Mouse (Mus musculus) intestine, embryonic 14.5 days (tissue): ENCODE measurements at regions not wholly inside any gene's neighbourhood (a gene's known extent, or its start where the extent isn't known, plus 50 kb on each side); places are given as distances from the start of the nearest gene placed in this dataset.

Experiments used
- ATAC-seq: fragments of 200-750 bp; cut with Nextera tagmentation; replicated peaks from 2 replicates; pipeline ENCODE4 v1.8.0; 2017; ENCODE audit warnings: low read depth, moderate number of reproducible peaks, moderate TSS enrichment, moderate library complexity; ENCODE audit not compliant: low FRiP score, low TSS enrichment
- DNase-seq: peaks from one replicate; pipeline ENCODE4 v3.0.0-alpha.2; 2018; ENCODE audit warnings: low spot score
- H3K27ac ChIP-seq: fragments of 300-500 bp; sonication (generic); 2 replicates; pipeline ENCODE4 v1.5.1; 2014; ENCODE audit warnings: low read depth, mild to moderate bottlenecking, control low read depth
- H3K27me3 ChIP-seq: fragments of 300-500 bp; sonication (generic); replicated peaks from 2 replicates; pipeline ENCODE4 v1.6.1; 2014; ENCODE audit warnings: low read length, control low read depth; ENCODE audit not compliant: control insufficient read depth, insufficient read depth
- H3K36me3 ChIP-seq: fragments of 300-500 bp; sonication (generic); 2 replicates; pipeline ENCODE4 v1.6.1; 2014; ENCODE audit warnings: low read length, control low read depth; ENCODE audit not compliant: control insufficient read depth, insufficient read depth
- H3K4me1 ChIP-seq: fragments of 300-500 bp; sonication (generic); replicated peaks from 2 replicates; pipeline ENCODE4 v1.6.1; 2014; ENCODE audit warnings: low read length, control low read depth, mixed read lengths; ENCODE audit not compliant: control insufficient read depth, insufficient read depth
- H3K4me2 ChIP-seq: fragments of 300-500 bp; sonication (generic); 2 replicates; pipeline ENCODE4 v1.6.1; 2014; ENCODE audit warnings: low read length
- H3K4me3 ChIP-seq: fragments of 300-500 bp; sonication (generic); 2 replicates; pipeline ENCODE4 v1.5.1; 2014; ENCODE audit warnings: low read depth, low read length, control low read depth, mixed read lengths
- H3K9ac ChIP-seq: fragments of 300-500 bp; sonication (generic); 2 replicates; pipeline ENCODE4 v1.6.1; 2014; ENCODE audit warnings: mild to moderate bottlenecking, low read length
- H3K9me3 ChIP-seq: fragments of 300-500 bp; sonication (generic); 2 replicates; pipeline ENCODE4 v1.6.1; 2016; ENCODE audit warnings: low read length, control low read depth; ENCODE audit not compliant: control insufficient read depth
- WGBS: fragments of 180-500 bp; shearing (Covaris S2); extraction: QIAGEN DNeasy Blood & Tissue Kit; methylation state at CpG from one replicate; pipeline ENCODE4 v1.1.7; 2014; 5-methylcytosine and 5-hydroxymethylcytosine counted together

GRCm38 (mm10) chr4:81962586-81962985 lies 520.0 kb upstream of the Mpdz start:
- H3K27ac ChIP-seq, result no peak overlapping the region
- DNase-seq, result no peak
- H3K36me3 ChIP-seq, result no peaks in the 10 kb centered on the region
- H3K9ac ChIP-seq, result no peak overlapping the region
- 47% methylated on average over 5 of the region's 5 CpGs for WGBS
- H3K4me1 ChIP-seq, result 0 out of 2 replicates have a peak, but pooled peaks cover 2% of the 10 kb centered on the region
- H3K9me3 ChIP-seq, result no peaks in the 10 kb centered on the region
- ATAC-seq, result no peak
- H3K4me3 ChIP-seq, result no peak overlapping the region
- H3K4me2 ChIP-seq, result peak overlapping the region; percentile 2; the same call in 1 of the 2 replicates
- no peaks in the 10 kb centered on the region for H3K27me3 ChIP-seq

- H3K27ac ChIP-seq, result no peak overlapping the region
- H3K9ac ChIP-seq, result no peak overlapping the region
- H3K27me3 ChIP-seq, result no peaks in the 10 kb centered on the region
- 81% methylated on average over 16 of the region's 16 CpGs for WGBS
- no peak overlapping the region for H3K4me3 ChIP-seq
- ATAC-seq (no peak), DNase-seq (no peak)
- no peak overlapping the region for H3K4me2 ChIP-seq
- no peaks in the 10 kb centered on the region for H3K9me3 ChIP-seq
- 0 out of 2 replicates have a peak, but pooled peaks cover 5% of the 10 kb centered on the region for H3K4me1 ChIP-seq
- H3K36me3 ChIP-seq, result no peaks in the 10 kb centered on the region
These were observed 518.2 kb upstream of the Mpdz start for GRCm38 (mm10) chr4:81960552-81961534.

GRCm38 (mm10) chr4:81956926-81957694 lies 514.5 kb upstream of the Mpdz start:
- H3K9me3 ChIP-seq, result no peaks in the 10 kb centered on the region
- WGBS, result 33% methylated on average over 6 of the region's 6 CpGs
- DNase-seq (no peak), ATAC-seq (no peak)
- 0 out of 2 replicates have a peak overlapping the region, but pooled peaks have one; percentile 38 for H3K27ac ChIP-seq
- no peaks in the 10 kb centered on the region for H3K36me3 ChIP-seq
- no peak overlapping the region for H3K4me3 ChIP-seq
- H3K27me3 ChIP-seq, result no peaks in the 10 kb centered on the region
- 0 out of 2 replicates have a peak, but pooled peaks cover 5% of the 10 kb centered on the region for H3K4me1 ChIP-seq
- H3K9ac ChIP-seq, result no peak overlapping the region
- no peak overlapping the region for H3K4me2 ChIP-seq

- no peak for DNase-seq
- WGBS, result 37% methylated on average over 4 of the region's 4 CpGs
- Histone ChIP-seq H3K27ac (no peak overlapping the region), H3K4me3 (no peak overlapping the region), H3K9me3 (no peaks in the 10 kb centered on the region), H3K9ac (no peak overlapping the region), H3K4me2 (no peak overlapping the region), H3K4me1 (0 out of 2 replicates have a peak, but pooled peaks cover 5% of the 10 kb centered on the region), H3K27me3 (no peaks in the 10 kb centered on the region), H3K36me3 (no peaks in the 10 kb centered on the region)
- ATAC-seq, result no peak
These were observed 510.4 kb upstream of the Mpdz start for GRCm38 (mm10) chr4:81953023-81953422.

- H3K4me3 ChIP-seq, result no peak overlapping the region
- H3K27ac ChIP-seq, result no peak overlapping the region
- no peak overlapping the region for H3K9ac ChIP-seq
- no peaks in the 10 kb centered on the region for H3K36me3 ChIP-seq
- no peaks in the 10 kb centered on the region for H3K9me3 ChIP-seq
- H3K27me3 ChIP-seq, result no peaks in the 10 kb centered on the region
- no peak overlapping the region for H3K4me2 ChIP-seq
- DNase-seq, result no peak
- ATAC-seq, result no peak
- 70% methylated on average over 5 of the region's 5 CpGs for WGBS
- H3K4me1 ChIP-seq, result no peaks in the 10 kb centered on the region
These were observed 494.8 kb upstream of the Mpdz start for GRCm38 (mm10) chr4:81937384-81937783.

GRCm38 (mm10) chr4:81930956-81931355 lies 488.3 kb upstream of the Mpdz start:
- no peaks in the 10 kb centered on the region for H3K9me3 ChIP-seq
- 51% methylated on average over 1 of the region's 1 CpGs for WGBS
- no peak for DNase-seq
- no peak for ATAC-seq
- H3K27me3 ChIP-seq, result no peaks in the 10 kb centered on the region
- H3K4me2 ChIP-seq, result no peak overlapping the region
- H3K4me3 ChIP-seq, result no peak overlapping the region
- H3K9ac ChIP-seq, result no peak overlapping the region
- H3K36me3 ChIP-seq, result no peaks in the 10 kb centered on the region
- peaks cover 8% of the 10 kb centered on the region for H3K4me1 ChIP-seq
- no peak overlapping the region for H3K27ac ChIP-seq

- WGBS, result 40% methylated on average over 9 of the region's 9 CpGs
- peaks cover 8% of the 10 kb centered on the region for H3K4me1 ChIP-seq
- H3K4me2 ChIP-seq, result no peak overlapping the region
- ATAC-seq (no peak), DNase-seq (no peak)
- no peaks in the 10 kb centered on the region for H3K36me3 ChIP-seq
- H3K9ac ChIP-seq, result no peak overlapping the region
- no peaks in the 10 kb centered on the region for H3K9me3 ChIP-seq
- no peak overlapping the region for H3K27ac ChIP-seq
- H3K27me3 ChIP-seq, result no peaks in the 10 kb centered on the region
- no peak overlapping the region for H3K4me3 ChIP-seq
These were observed 486.1 kb upstream of the Mpdz start for GRCm38 (mm10) chr4:81928581-81929244.

- H3K4me2 ChIP-seq, result no peak overlapping the region
- DNase-seq, result no peak
- no peak for ATAC-seq
- H3K9ac ChIP-seq, result no peak overlapping the region
- no peak overlapping the region for H3K4me3 ChIP-seq
- H3K4me1 ChIP-seq, result peaks cover 8% of the 10 kb centered on the region
- no peak overlapping the region for H3K27ac ChIP-seq
- H3K36me3 ChIP-seq, result no peaks in the 10 kb centered on the region
- WGBS, result 79% methylated on average over 2 of the region's 2 CpGs
- no peaks in the 10 kb centered on the region for H3K27me3 ChIP-seq
- no peaks in the 10 kb centered on the region for H3K9me3 ChIP-seq
These were observed 484.6 kb upstream of the Mpdz start for GRCm38 (mm10) chr4:81927176-81927714.
